Mouse (Mus musculus): ENCODE results near the gene Aox2.

The Aox2 gene

DNA sequence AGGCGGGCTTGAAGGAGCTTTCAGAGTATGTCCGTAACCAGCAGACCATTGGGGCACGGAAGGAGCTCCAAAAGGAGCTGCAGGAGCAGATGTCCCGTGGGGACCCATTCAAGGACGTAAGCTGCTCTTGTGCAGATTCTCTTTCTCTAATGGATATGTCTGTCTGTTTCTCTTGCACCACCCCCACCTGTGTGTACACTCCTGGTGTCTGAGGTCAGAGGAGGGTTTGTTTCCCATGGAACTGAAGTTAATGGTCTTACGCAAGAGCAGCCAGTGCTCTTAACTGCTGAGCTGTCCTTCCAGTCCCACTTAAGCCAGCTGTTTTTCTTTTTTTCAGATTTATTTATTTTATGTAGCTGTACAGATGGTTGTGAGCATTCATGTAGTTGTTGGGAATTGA lies 123.3 kb downstream of the Aox2 start:
- no peak for DNase-seq (ENCODE audit: low read depth, low spot score)

DNA sequence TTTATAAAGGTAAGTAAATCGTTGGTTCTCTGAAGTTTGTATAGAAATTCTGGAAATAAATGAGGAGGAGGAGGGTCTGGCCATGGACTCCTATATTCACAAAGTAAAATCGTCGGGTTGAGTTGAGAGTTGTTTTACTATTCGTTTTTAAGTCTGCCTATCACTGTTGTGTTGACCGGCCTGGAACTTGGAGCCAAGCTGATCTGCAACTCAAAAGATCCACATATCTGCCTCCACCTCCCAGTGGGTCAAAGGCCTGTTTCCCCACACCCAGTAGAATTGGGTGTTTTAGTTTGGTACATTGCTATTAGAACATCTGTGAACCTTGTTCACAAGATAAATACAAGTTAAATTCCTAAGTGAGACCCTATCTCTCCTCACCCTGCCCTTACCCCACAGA lies 125.6 kb downstream of the Aox2 start:
- no peak for DNase-seq (ENCODE audit: low read depth, low spot score)

DNA sequence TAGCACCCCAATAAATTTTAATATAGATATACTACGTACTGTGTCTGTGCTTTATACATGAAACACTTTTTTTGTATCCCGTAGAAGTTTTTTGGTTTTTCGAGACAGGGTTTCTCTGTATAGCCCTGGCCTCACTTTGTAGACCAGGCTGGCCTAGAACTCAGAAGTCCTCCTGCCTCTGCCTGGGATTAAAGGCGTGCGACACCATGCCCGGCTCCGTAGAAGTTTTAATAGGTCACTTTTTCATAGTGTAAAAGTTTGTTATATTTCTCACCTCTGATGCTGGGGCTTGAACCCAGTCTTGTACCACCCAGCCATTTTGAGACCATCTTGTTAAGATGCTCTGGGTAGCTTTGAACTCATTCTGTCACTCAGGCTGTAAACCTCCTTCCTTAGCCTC lies 129.2 kb downstream of the Aox2 start:
- no peak for DNase-seq (ENCODE audit: low read depth, low spot score)

DNA sequence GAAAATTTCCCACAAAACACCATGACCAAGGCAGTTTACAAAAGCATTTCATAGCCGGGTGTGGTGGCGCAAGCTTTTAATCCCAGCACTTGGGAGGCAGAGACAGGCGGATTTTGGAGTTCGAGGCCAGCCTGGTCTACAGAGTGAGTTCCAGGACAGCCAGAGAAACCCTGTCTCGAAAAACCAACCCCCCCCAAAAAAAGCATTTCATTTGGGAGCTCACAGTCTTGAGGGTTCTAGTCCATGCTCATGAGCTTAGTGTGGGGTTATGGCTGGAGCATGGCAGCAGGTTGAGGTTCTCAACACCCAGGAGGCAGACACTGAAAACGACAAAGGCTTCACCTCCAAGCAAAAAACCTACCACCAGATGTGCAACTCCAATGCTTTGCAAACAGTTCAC lies 130.0 kb downstream of the Aox2 start:
- no peak for DNase-seq (ENCODE audit: low read depth, low spot score)

DNA sequence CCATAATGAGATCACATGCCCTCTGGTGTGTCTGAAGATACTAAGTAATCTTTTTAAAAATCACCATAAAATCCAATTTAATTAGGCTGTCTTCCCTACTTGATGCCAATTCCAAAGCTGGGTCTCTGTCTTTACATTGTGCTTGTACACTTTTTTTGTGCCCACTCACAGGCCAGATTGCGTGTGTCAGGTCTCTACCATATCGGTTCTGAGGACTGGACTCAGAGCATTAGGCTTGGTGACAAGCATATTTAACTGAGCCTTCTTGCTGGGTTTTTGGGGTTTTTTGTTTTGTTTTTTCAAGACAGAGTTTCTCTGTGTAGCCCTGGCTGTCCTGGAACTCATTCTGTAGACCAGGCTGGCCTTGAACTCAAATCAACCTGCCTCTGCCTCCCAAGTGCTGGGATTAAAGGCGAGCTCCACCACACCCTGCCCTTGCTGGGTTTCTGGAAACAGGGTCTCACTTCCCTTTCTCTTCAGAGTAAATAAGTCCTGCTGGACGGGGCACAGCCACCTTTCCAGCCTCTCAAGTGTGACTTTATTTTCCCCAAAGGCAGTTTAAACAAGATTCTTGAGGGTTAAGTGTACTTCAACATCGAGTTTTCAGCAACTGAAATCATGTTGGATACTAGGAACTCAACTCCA lies 131.5 kb downstream of the Aox2 start:
- no peak for DNase-seq (ENCODE audit: low read depth, low spot score)

DNA sequence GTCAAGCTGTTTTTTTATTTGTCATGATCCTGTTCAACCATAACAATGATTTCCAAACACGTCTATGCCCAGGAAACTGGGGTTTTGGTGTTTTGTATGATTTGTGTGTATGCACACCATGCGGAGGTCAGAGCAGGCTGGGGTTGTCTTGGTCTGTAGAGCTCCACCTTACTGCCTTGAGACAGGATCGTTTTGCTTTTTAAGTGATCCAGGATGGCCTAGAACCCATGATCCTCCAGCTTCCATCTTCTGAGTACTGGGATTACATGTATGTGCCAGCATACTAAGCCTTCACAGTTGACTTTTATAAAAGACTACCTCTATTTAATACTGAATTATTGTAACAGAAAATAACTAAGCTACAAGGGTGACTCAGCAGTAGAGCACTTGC lies 132.1 kb downstream of the Aox2 start:
- no peak for DNase-seq (ENCODE audit: low read depth, low spot score)

DNA sequence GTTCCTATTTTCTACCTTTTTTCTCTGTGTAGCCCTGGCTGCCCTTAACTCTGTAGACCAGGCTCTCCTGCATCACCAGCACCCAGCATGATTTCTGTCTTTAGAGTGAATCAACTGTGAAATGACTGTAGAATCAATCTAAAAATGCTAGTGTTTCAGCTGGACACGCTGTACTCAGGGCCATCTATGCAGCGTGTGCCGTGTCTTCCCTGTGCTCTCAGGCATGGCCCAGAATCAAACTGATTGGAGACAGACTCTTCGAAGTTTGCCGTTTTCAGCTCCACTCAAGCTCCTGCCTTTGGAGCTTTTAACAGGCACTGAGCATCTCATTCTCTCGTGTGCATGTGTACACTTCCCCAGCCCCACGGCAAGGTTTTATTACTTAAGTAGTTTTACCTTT lies 132.7 kb downstream of the Aox2 start:
- DNase-seq (ENCODE audit: low read depth, low spot score) = no peak

DNA sequence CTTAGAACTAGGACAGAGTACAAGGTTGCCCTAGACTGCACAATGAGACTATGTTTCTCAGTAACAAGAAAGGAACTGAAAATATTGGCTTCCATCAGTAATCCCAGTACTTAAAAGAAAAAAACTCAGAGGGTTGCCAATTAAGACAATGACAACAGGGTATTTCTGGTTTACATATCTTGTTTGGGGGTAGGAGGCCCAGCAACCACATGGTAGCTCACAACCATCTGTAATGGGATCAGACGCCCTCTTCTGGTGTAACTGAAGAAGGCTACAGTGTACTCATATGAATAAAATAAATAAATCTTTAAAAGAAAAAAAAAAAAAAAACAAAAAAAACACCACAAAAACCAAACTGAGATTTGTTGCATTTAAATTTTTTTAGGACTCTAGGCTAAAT lies 137.3 kb downstream of the Aox2 start:
- DNase-seq (ENCODE audit: low read depth, low spot score) = no peak

DNA sequence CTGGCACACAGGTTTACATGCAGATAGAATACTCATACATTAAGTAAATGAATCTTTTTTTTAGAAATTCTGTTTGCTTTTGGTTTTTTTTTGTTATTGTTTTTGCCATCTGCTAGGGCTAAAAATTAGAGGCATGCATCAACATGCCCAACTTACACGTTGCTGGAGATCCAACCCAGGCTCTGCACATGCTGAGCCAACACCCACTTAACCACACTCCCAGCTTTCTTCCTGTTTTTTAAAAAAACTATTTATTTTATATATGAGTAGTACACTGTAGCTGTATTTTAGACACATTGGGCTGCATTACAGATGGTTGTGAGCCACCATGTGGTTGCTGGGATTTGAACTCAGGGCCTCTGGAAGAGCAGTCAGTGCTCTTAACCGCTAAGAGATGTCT lies 137.9 kb downstream of the Aox2 start:
- DNase-seq (ENCODE audit: low read depth, low spot score) = no peak

DNA sequence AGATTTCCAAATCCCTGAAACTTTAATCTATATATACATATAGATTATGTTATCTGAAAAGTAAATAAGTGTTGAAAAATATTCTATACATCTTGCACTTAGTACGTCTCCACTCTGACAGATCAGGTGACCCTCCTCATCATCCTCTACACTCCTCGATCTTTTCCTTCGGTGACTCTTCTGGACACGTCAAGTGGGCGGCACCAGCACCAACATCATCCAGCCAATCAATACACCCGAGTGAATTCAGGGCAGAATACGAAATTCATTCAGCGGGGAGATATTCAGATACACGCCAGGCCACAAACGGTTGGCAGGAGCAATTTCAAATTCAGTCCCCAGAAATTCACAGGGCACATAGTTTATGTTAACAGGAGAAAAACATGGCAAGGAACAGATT lies 141.9 kb downstream of the Aox2 start:
- peak; percentile 60 for DNase-seq (ENCODE audit: low read depth, low spot score)

DNA sequence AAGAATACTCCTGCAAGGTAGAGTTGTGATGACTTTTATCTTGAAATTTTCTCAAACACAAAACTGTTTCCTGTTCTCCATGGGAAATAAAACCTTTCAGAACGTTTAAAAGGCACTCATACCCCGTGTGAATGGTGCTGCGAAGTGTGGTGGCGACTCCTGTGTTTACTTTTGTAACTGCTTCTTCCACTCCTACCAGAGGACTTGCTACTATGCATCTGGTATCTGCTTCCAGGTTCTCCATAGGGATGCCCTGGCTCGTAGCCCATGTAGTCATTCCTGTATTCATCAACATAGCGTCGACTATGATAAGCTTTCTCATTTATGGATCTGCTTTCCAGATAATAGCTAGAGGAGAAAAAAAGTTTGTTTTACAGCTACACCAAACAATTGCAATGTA lies 142.8 kb downstream of the Aox2 start:
- DNase-seq (ENCODE audit: low read depth, low spot score) = peak; percentile 67

DNA sequence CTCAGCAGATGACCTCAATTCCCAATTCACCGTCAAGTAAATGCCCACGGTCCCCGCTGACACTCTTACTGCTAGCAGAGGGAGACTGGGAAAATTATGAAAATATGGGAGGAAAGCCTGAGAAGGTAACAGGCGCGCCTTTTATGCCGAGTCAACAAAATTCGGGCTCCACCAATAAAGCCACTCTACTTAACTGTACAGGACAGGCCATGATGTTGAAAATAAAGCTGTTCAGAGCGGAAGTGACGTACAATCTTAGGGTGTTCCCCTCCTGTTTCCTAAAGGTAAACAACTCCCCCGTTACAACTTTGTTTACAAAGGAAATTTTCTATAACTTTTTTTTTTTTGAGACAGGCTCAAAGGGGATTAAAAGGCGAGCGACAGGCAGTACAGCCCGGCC lies 144.8 kb downstream of the Aox2 start:
- peak; percentile 71 for DNase-seq (ENCODE audit: low read depth, low spot score)

DNA sequence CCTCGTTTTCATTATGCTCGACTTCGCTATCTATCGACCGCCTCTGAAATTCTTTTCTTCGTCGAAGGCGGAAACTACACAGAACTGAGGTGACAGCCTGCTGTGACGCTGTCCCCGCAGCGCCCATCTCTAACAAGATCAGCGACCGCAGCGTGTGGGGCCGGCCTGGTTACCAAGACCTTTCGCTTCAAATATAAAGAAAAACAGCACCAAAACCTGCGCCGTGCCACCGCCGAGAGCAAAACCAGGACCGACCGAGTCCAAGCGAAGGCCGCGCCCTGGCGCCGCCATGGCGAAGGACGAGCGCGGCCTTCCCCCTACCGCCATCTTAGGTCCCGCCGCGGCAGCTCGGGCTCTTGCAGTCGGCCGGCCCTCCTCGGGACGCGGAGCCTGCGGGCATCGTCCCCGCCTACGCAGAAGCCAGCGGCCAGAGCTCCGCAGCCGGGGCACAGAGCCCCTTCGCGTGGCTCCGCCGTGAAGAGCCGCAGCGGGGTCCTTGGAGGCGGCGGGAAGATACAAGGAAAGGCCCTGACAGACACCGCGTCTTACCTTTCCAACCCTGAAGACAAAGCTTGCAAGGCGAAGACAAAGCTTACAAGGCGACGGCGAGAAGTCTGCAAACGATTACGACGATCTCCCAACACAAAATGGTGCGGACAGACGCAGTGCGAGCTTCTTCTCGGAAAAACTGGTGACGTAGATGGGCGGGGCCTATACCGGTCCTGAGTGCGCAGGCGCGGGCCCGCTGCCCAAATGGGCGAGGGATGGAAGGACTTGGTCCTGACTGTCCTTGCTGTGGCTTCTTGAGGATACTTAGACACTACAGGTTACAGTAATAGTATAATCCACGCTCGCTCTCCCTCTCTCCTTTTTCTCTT lies 145.5 kb downstream of the Aox2 start, which contains the start of gene Clk1:
Clk1 (minus strand) TSS at position 696 of the 878 bp plus-strand sequence.
- DNase-seq (ENCODE audit: low read depth, low spot score) = peak; percentile 94

DNA sequence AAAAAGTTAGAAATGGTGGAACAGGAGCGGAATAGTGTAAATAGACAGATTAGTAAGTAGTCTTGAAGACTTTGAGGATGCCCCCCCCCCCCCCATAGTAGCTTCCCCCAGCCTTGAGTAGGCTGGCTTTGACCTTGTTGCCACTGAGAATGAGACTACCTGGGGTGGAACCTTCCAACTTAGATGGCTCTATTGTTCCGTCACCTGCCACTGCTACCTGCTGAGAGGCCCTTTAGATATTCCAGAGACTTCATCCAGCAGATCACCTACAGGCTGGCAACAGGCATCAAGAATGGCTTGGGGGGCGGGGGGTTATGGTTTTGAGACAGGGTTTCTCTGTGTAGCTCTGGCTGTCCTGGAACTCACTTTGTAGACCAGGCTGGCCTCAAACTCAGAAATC lies 146.4 kb downstream of the Aox2 start:
- DNase-seq (ENCODE audit: low read depth, low spot score) = peak; percentile 85
